Mouse (Mus musculus): ENCODE measurements at regions not wholly inside any gene's neighbourhood (a gene's known extent, or its start where the extent isn't known, plus 50 kb on each side); places are given as distances from the start of the nearest gene placed in this dataset.

DNA sequence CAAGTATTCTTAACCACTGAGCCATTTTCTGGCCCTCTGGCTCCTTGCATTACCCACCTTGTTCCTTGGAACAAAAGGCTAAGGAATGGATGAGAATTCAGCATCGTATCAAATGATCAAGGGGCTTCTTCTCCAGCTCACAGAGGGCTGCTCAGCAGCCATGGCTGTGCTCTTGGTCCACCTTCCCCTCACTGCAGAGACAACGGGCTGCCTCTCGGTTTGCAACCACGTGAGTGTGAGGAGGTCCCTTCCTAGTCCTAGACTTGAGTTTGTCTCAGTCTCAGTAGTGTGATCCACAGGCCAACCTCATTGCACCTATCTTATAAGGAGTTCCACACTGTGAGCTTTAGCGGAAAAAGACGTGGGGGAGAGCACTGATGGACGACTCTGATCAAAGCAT is 61.3 kb upstream of the Elk3 start:
- H3K4me2 ChIP-seq (ENCODE audit: low read length): no peak overlapping the region
- no peaks in the 10 kb centered on the region for H3K27me3 ChIP-seq (ENCODE audit: insufficient read depth, low read length)
- WGBS: 81% methylated on average over 7 of the region's 7 CpGs
- DNase-seq (ENCODE audit: low spot score) (no peak), ATAC-seq (replicated peaks; ENCODE audit: low FRiP score, low read depth) (no peak)
- H3K36me3 ChIP-seq (ENCODE audit: insufficient read depth, low read length): no peaks in the 10 kb centered on the region
- H3K4me3 ChIP-seq (replicated peaks; ENCODE audit: low read depth, low read length): no peak overlapping the region
- no peaks in the 10 kb centered on the region for H3K4me1 ChIP-seq (replicated peaks; ENCODE audit: insufficient read depth, low read length)
- no peak for TF ChIP-seq CTCF (IDR thresholded peaks at IDR 0.05; ENCODE audit: low read depth)
- H3K9me3 ChIP-seq (replicated peaks; ENCODE audit: low read length): no peaks in the 10 kb centered on the region
- H3K9ac ChIP-seq (ENCODE audit: low read depth, low read length): no peak overlapping the region
- no peak overlapping the region for H3K27ac ChIP-seq

DNA sequence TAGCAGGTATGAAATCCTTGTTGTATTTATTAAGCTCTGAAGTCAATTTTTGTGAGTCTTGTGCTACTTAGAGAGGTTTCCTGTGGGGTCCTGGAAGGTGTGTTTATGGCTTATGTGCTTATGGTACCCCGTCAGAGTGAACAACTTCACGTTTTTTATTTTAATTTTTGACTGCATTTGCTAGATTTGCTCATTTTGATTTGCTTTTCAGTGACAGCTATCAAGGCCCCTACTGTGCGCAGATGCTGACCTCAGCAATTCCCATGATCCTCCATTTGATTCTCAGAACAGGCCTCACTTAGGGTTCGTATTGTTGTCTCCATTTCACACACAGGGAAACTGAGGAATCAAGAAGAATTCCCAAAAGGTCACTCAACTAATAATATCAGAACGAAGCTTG is 62.3 kb upstream of the Elk3 start:
- ATAC-seq (replicated peaks; ENCODE audit: low FRiP score, low read depth) (no peak), DNase-seq (ENCODE audit: low spot score) (no peak)
- Histone ChIP-seq H3K9me3 (replicated peaks; ENCODE audit: low read length) (no peaks in the 10 kb centered on the region), H3K4me3 (replicated peaks; ENCODE audit: low read depth, low read length) (no peak overlapping the region), H3K36me3 (ENCODE audit: insufficient read depth, low read length) (no peaks in the 10 kb centered on the region), H3K4me1 (replicated peaks; ENCODE audit: insufficient read depth, low read length) (no peaks in the 10 kb centered on the region), H3K27me3 (ENCODE audit: insufficient read depth, low read length) (no peaks in the 10 kb centered on the region), H3K27ac (no peak overlapping the region), H3K4me2 (ENCODE audit: low read length) (no peak overlapping the region), H3K9ac (ENCODE audit: low read depth, low read length) (no peak overlapping the region)
- WGBS: 90% methylated on average over 5 of the region's 5 CpGs
- TF ChIP-seq CTCF (IDR thresholded peaks at IDR 0.05; ENCODE audit: low read depth): no peak

DNA sequence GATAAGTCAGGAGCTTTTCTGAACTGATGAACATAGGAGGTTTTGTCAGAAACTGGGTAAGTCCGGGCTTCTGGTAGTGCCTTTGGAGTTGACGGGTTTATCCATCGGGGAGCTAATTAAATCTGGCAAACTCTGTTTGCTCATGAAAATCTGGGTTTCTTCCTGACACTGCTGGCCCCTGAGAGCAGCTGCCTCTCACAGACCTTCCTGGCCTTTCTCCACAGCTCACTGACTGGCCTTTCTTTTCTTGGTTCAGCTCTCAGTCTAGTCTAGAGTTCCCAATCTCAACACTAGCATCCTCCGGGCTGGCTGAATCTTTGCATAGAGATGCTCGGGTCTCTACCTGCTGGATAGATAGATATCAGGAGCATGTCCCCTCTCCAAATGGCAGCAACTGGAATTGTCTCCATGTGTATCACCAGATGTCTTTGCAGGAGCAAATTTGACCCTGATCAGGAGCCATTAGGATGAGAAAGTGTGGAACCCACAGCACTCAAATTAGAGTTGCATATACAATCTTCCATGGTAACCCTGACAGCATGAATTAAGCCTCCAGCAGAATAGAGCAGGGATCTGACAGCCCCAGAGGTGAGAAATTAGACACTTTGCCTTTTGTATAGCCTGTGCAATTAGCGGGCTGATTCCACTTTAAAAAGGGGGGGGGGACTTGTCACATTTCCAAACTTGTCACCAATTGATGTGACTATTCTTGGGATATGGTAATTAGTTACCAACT is 63.2 kb upstream of the Elk3 start:
- Histone ChIP-seq H3K4me1 (replicated peaks; ENCODE audit: insufficient read depth, low read length) (no peaks in the 10 kb centered on the region), H3K27me3 (ENCODE audit: insufficient read depth, low read length) (no peaks in the 10 kb centered on the region), H3K9ac (ENCODE audit: low read depth, low read length) (no peak overlapping the region), H3K36me3 (ENCODE audit: insufficient read depth, low read length) (no peaks in the 10 kb centered on the region), H3K9me3 (replicated peaks; ENCODE audit: low read length) (no peaks in the 10 kb centered on the region), H3K27ac (no peak overlapping the region), H3K4me2 (ENCODE audit: low read length) (no peak overlapping the region), H3K4me3 (replicated peaks; ENCODE audit: low read depth, low read length) (no peak overlapping the region)
- TF ChIP-seq CTCF (IDR thresholded peaks at IDR 0.05; ENCODE audit: low read depth): no peak
- DNase-seq (ENCODE audit: low spot score) (no peak), ATAC-seq (replicated peaks; ENCODE audit: low FRiP score, low read depth) (no peak)
- WGBS: 70% methylated on average over 6 of the region's 6 CpGs

DNA sequence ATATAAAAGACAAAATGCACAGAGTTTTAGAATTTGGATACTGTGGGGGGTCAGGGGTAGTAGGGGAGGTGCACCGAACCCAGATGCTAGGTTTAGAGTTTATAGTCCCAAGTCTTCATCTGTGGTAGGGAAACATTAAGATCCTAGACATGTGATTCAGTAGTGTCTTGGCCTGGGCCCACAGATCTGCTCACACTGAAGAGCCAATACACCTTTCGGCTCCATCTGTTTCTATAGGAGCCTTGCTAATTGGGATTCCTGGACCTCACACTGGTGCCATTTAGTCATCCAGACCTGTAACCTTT is 63.7 kb upstream of the Elk3 start:
- WGBS: 79% methylated on average over 2 of the region's 2 CpGs
- TF ChIP-seq CTCF (IDR thresholded peaks at IDR 0.05; ENCODE audit: low read depth): no peak
- Histone ChIP-seq H3K9ac (ENCODE audit: low read depth, low read length) (no peak overlapping the region), H3K27ac (no peak overlapping the region), H3K9me3 (replicated peaks; ENCODE audit: low read length) (no peaks in the 10 kb centered on the region), H3K4me3 (replicated peaks; ENCODE audit: low read depth, low read length) (no peak overlapping the region), H3K36me3 (ENCODE audit: insufficient read depth, low read length) (no peaks in the 10 kb centered on the region), H3K27me3 (ENCODE audit: insufficient read depth, low read length) (no peaks in the 10 kb centered on the region), H3K4me2 (ENCODE audit: low read length) (no peak overlapping the region), H3K4me1 (replicated peaks; ENCODE audit: insufficient read depth, low read length) (no peaks in the 10 kb centered on the region)
- DNase-seq (ENCODE audit: low spot score): no peak
- no peak for ATAC-seq (replicated peaks; ENCODE audit: low FRiP score, low read depth)

DNA sequence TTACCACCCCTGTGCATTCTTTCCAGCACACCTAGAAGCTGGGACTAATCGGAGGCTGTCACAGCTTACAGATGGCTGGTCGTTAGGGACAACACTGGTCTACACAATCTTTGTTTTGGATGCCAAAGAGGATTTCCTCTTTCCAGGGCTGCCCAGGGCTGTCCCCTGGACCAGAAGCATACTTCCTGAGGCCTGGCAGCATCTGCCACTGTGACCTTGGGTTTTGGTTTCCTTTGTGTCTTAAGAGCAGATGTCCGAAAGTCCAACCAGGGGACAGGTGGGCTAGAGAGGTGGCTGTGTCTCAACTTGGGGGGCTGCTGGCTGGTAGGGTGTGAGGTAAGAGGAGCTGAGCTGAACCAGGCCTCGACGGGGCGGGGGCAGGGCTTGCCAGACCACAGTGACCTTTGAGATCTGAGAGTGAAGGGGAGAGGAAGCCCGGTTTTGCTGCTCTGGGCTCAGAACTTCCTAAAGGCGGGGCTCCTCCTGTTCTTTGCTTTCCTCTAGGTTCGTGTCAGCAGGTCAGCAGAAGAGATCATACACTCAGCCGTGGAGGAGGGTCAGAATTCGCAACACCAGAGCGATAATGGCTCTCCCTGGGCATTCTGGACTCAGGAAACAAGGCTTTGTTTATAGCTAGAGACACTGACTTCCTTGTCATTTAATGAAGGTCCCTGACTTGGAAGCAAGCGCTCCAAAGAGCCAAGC is 64.2 kb upstream of the Elk3 start:
- no peak overlapping the region for H3K9ac ChIP-seq (ENCODE audit: low read depth, low read length)
- H3K27me3 ChIP-seq (ENCODE audit: insufficient read depth, low read length): no peaks in the 10 kb centered on the region
- 38% methylated on average over 13 of the region's 13 CpGs for WGBS
- no peak for TF ChIP-seq CTCF (IDR thresholded peaks at IDR 0.05; ENCODE audit: low read depth)
- no peak; the same call in 1 of the 2 replicates for ATAC-seq (replicated peaks; ENCODE audit: low FRiP score, low read depth)
- H3K4me2 ChIP-seq (ENCODE audit: low read length): no peak overlapping the region
- H3K4me3 ChIP-seq (replicated peaks; ENCODE audit: low read depth, low read length): no peak overlapping the region
- DNase-seq (ENCODE audit: low spot score): peak; percentile 64
- peak overlapping the region; percentile 77 for H3K27ac ChIP-seq
- no peaks in the 10 kb centered on the region for H3K36me3 ChIP-seq (ENCODE audit: insufficient read depth, low read length)
- H3K4me1 ChIP-seq (replicated peaks; ENCODE audit: insufficient read depth, low read length): no peaks in the 10 kb centered on the region
- no peaks in the 10 kb centered on the region for H3K9me3 ChIP-seq (replicated peaks; ENCODE audit: low read length)

DNA sequence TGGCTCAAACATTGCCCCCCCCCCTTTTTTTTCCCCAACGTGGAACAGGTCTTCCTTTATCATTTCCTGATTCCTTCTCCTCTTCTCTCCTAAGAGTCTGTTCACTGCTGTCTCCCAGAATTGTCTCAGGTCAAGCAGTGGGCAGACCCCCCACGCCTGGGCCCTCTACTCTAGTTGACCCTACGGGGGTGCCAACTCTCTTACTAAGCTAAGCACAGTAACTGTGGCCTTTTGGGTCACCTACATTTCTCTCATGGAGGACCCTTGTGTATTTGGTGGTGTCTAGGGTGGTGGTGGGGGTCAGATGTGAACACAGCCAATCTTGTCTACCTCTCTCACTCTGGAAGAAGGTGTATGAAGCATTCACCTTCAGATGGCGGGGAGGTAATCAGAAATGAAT is 64.8 kb upstream of the Elk3 start:
- WGBS: 71% methylated on average over 4 of the region's 4 CpGs
- no peaks in the 10 kb centered on the region for H3K4me1 ChIP-seq (replicated peaks; ENCODE audit: insufficient read depth, low read length)
- DNase-seq (ENCODE audit: low spot score) (no peak), ATAC-seq (replicated peaks; ENCODE audit: low FRiP score, low read depth) (no peak)
- H3K9me3 ChIP-seq (replicated peaks; ENCODE audit: low read length): no peaks in the 10 kb centered on the region
- H3K4me2 ChIP-seq (ENCODE audit: low read length): no peak overlapping the region
- no peaks in the 10 kb centered on the region for H3K27me3 ChIP-seq (ENCODE audit: insufficient read depth, low read length)
- no peaks in the 10 kb centered on the region for H3K36me3 ChIP-seq (ENCODE audit: insufficient read depth, low read length)
- H3K4me3 ChIP-seq (replicated peaks; ENCODE audit: low read depth, low read length): no peak overlapping the region
- H3K9ac ChIP-seq (ENCODE audit: low read depth, low read length): no peak overlapping the region
- peak overlapping the region; percentile 77 for H3K27ac ChIP-seq
- TF ChIP-seq CTCF (IDR thresholded peaks at IDR 0.05; ENCODE audit: low read depth): no peak
